Comparison of ENCODE assay signal across 11 mouse cellular contexts in genomic region chr12:106115892-106116206, GRCm38 (mm10).
DNase-seq lines count a peak whose midpoint lies in the region; ATAC-seq and TF ChIP-seq lines count a peak whose summit lies in the region.
"Had no signal": no experiment of that assay in that cellular context is flagged by ENCODE, and none has a peak within 500 bp of the region (broad histone marks: within the 10 kb centered on the region; RNA-seq: fewer than 3 reads in every experiment).

No protein-coding gene starts in this region.

- WGBS in neural tube, embryonic 13.5 days, result 35% methylated on average over 5 of the region's 5 CpGs
- 37% methylated on average over 5 of the region's 5 CpGs for WGBS in neural tube, embryonic 15.5 days
- WGBS in liver, postnatal 0 days (ENCODE audit: insufficient replicate concordance), result 58% methylated on average over 5 of the region's 5 CpGs

- no peak for TF ChIP-seq EP300 in liver, postnatal 0 days (IDR thresholded peaks at IDR 0.05; ENCODE audit: low read depth)

- no peak for ATAC-seq in cerebellum, adult (ENCODE audit: insufficient number of reproducible peaks, low FRiP score, low TSS enrichment)
- ATAC-seq in neural tube, embryonic 13.5 days (ENCODE audit: low read depth), result no peak
- no peak for ATAC-seq in neural tube, embryonic 15.5 days (ENCODE audit: low FRiP score)
- ATAC-seq in liver, postnatal 0 days, result no peak

- H3K27me3 ChIP-seq in neural tube, embryonic 13.5 days, result no peaks in the 10 kb centered on the region
- H3K27me3 ChIP-seq in neural tube, embryonic 15.5 days (replicated peaks), result no peaks in the 10 kb centered on the region
- no peaks in the 10 kb centered on the region for H3K27me3 ChIP-seq in liver, postnatal 0 days (ENCODE audit: insufficient read depth, low read length)
- H3K27me3 ChIP-seq: embryonic facial prominence, embryonic 13.5 days had no signal

- no peaks in the 10 kb centered on the region for H3K9me3 ChIP-seq in neural tube, embryonic 13.5 days
- no peaks in the 10 kb centered on the region for H3K9me3 ChIP-seq in neural tube, embryonic 15.5 days (replicated peaks)
- H3K9me3 ChIP-seq in liver, postnatal 0 days (ENCODE audit: low read length), result no peaks in the 10 kb centered on the region
- H3K9me3 ChIP-seq: embryonic facial prominence, embryonic 13.5 days had no signal

- H3K9ac ChIP-seq in neural tube, embryonic 13.5 days, result no peak overlapping the region
- H3K9ac ChIP-seq in neural tube, embryonic 15.5 days (replicated peaks), result no peak overlapping the region
- H3K9ac ChIP-seq in liver, postnatal 0 days (replicated peaks), result no peak overlapping the region
- H3K9ac ChIP-seq: embryonic facial prominence, embryonic 13.5 days; liver, embryonic 14.5 days had no signal

- no peaks in the 10 kb centered on the region for H3K36me3 ChIP-seq in neural tube, embryonic 13.5 days
- H3K36me3 ChIP-seq in neural tube, embryonic 15.5 days, result no peaks in the 10 kb centered on the region
- no peaks in the 10 kb centered on the region for H3K36me3 ChIP-seq in liver, postnatal 0 days (replicated peaks; ENCODE audit: insufficient read depth, low read length)
- H3K36me3 ChIP-seq: embryonic facial prominence, embryonic 13.5 days had no signal

- H3K4me1 ChIP-seq in neural tube, embryonic 13.5 days (replicated peaks), result peaks cover 31% of the 10 kb centered on the region
- H3K4me1 ChIP-seq in neural tube, embryonic 15.5 days, result peaks cover 21% of the 10 kb centered on the region
- H3K4me1 ChIP-seq in liver, postnatal 0 days (ENCODE audit: insufficient read depth), result no peaks in the 10 kb centered on the region
- H3K4me1 ChIP-seq: embryonic facial prominence, embryonic 13.5 days had no signal

- peak overlapping the region; percentile 72; the same call in 1 of the 2 replicates for H3K27ac ChIP-seq in neural tube, embryonic 13.5 days (replicated peaks)
- H3K27ac ChIP-seq in neural tube, embryonic 15.5 days (replicated peaks), result no peak overlapping the region
- no peak overlapping the region for H3K27ac ChIP-seq in liver, postnatal 0 days (ENCODE audit: low read depth)
- H3K27ac ChIP-seq: embryonic facial prominence, embryonic 13.5 days; liver, embryonic 14.5 days had no signal

- H3K4me2 ChIP-seq in neural tube, embryonic 13.5 days, result no peak overlapping the region
- H3K4me2 ChIP-seq in neural tube, embryonic 15.5 days, result no peak overlapping the region
- no peak overlapping the region for H3K4me2 ChIP-seq in liver, postnatal 0 days (ENCODE audit: low read depth, low read length)
- H3K4me2 ChIP-seq: embryonic facial prominence, embryonic 13.5 days had no signal

- H3K4me3 ChIP-seq in neural tube, embryonic 13.5 days, result no peak overlapping the region
- no peak overlapping the region for H3K4me3 ChIP-seq in neural tube, embryonic 15.5 days (replicated peaks)
- H3K4me3 ChIP-seq in liver, postnatal 0 days (ENCODE audit: low read depth, low read length), result no peak overlapping the region
- H3K4me3 ChIP-seq: embryonic facial prominence, embryonic 13.5 days had no signal

- DNase-seq in cerebellum, adult 11 months, result peak; percentile 8
- DNase-seq in cerebellum, adult 9-10 months, result peak; percentile 29
- peak; percentile 37 to 46 for DNase-seq in layer of hippocampus, postnatal 36 days
- DNase-seq in liver, postnatal 0 days, result no peak
- DNase-seq in spleen, adult 18-20 months, result no peak
- DNase-seq: kidney, adult 11 months had no signal

- no peak for TF ChIP-seq CTCF in liver, postnatal 0 days (IDR thresholded peaks at IDR 0.05; ENCODE audit: low read depth)

Comparison
In these comparisons a context has a peak if more than half of its experiments do, and no peak if none do; other contexts are left out.
1. DNase-seq: peak in cerebellum, adult 11 months (single experiment), cerebellum, adult 9-10 months (single experiment) and layer of hippocampus, postnatal 36 days (2 of 2); none in liver, postnatal 0 days (single experiment) and spleen, adult 18-20 months (0 of 2).